Mouse (Mus musculus) mouse trophoblast stem cell (cell line): ENCODE measurements around the gene Dennd1a.

Source experiments
- in situ Hi-C, 2 experiments: fragments of 300-500 bp; cut with MseI, MboI; formaldehyde crosslinking; loops; 2 replicates in 1 of 2; 3 replicates in 1 of 2; pipeline ENCODE4 v1.15.1; 2025

Gene Dennd1a

GRCm38 (mm10) chr2:37972621-37973020 lies 314.6 kb downstream of the Dennd1a start:
- in situ Hi-C loops: no loop called here

GRCm38 (mm10) chr2:37971726-37972125 lies 315.5 kb downstream of the Dennd1a start:
- in situ Hi-C loops: no loop called here

GRCm38 (mm10) chr2:37969713-37970485 lies 317.3 kb downstream of the Dennd1a start:
- in situ Hi-C loops: no loop called here

GRCm38 (mm10) chr2:37964534-37964933 lies 322.7 kb downstream of the Dennd1a start:
- in situ Hi-C loops: no loop called here

- in situ Hi-C loops: no loop called here
These were observed 323.8 kb downstream of the Dennd1a start for GRCm38 (mm10) chr2:37963362-37963761.

GRCm38 (mm10) chr2:37948424-37948823 lies 338.8 kb downstream of the Dennd1a start:
- in situ Hi-C loops: loop anchor here in 1 of 2 experiments (10.0 to 25.0 kb wide), 2 partner anchors 134 to 414 kb away; no protein-coding TSS in a partner anchor

GRCm38 (mm10) chr2:37945598-37946336 lies 341.4 kb downstream of the Dennd1a start:
- in situ Hi-C loops: loop anchor here in 1 of 2 experiments (10.0 to 25.0 kb wide), 2 partner anchors 131 to 417 kb away; no protein-coding TSS in a partner anchor

- in situ Hi-C loops: loop anchor here in 1 of 2 experiments (10.0 to 25.0 kb wide), 2 partner anchors 128 to 419 kb away; no protein-coding TSS in a partner anchor
These were observed 344.3 kb downstream of the Dennd1a start for GRCm38 (mm10) chr2:37942906-37943305.

GRCm38 (mm10) chr2:37941741-37942140 lies 345.4 kb downstream of the Dennd1a start:
- in situ Hi-C loops: loop anchor here in 1 of 2 experiments (10.0 to 25.0 kb wide), 2 partner anchors 127 to 421 kb away; no protein-coding TSS in a partner anchor

GRCm38 (mm10) chr2:37940845-37941361 lies 346.3 kb downstream of the Dennd1a start:
- in situ Hi-C loops: loop anchor here in 1 of 2 experiments (10.0 to 25.0 kb wide), 2 partner anchors 126 to 421 kb away; no protein-coding TSS in a partner anchor

GRCm38 (mm10) chr2:37939997-37940396 lies 347.2 kb downstream of the Dennd1a start:
- in situ Hi-C loops: loop anchor here in 1 of 2 experiments (10.0 to 25.0 kb wide), 2 partner anchors 125 to 422 kb away; no protein-coding TSS in a partner anchor

- in situ Hi-C loops: loop anchor here in 1 of 2 experiments (25.0 kb wide), 1 partner anchor 425 kb away; no protein-coding TSS in a partner anchor
These were observed 350.3 kb downstream of the Dennd1a start for GRCm38 (mm10) chr2:37936922-37937321.

- in situ Hi-C loops: loop anchor here in 1 of 2 experiments (25.0 kb wide), 1 partner anchor 430 kb away; no protein-coding TSS in a partner anchor
These were observed 354.9 kb downstream of the Dennd1a start for GRCm38 (mm10) chr2:37932240-37932639.

GRCm38 (mm10) chr2:37931018-37931930 lies 355.9 kb downstream of the Dennd1a start:
- in situ Hi-C loops: loop anchor here in 1 of 2 experiments (25.0 kb wide), 1 partner anchor 431 kb away; no protein-coding TSS in a partner anchor

GRCm38 (mm10) chr2:37926133-37926503 lies 361.1 kb downstream of the Dennd1a start:
- in situ Hi-C loops: loop anchor here in 1 of 2 experiments (25.0 kb wide), 1 partner anchor 436 kb away; no protein-coding TSS in a partner anchor

GRCm38 (mm10) chr2:37925413-37926132 lies 361.6 kb downstream of the Dennd1a start:
- in situ Hi-C loops: loop anchor here in 1 of 2 experiments (25.0 kb wide), 1 partner anchor 437 kb away; no protein-coding TSS in a partner anchor

GRCm38 (mm10) chr2:37908721-37909506 lies 378.3 kb downstream of the Dennd1a start:
- in situ Hi-C loops: no loop called here

- in situ Hi-C loops: no loop called here
These were observed 378.9 kb downstream of the Dennd1a start for GRCm38 (mm10) chr2:37908296-37908695.

- in situ Hi-C loops: no loop called here
These were observed 380.9 kb downstream of the Dennd1a start for GRCm38 (mm10) chr2:37906261-37906660.
